Mouse (Mus musculus) intestine, postnatal 0 days (tissue): ENCODE data around the gene Tnfaip2. TPM values are rescaled to one million over a fixed set of nuclear protein-coding genes. Genes with fewer than 3 reads are reported as not detected.

Source experiments
- ATAC-seq: fragments of 200-750 bp; cut with Nextera tagmentation; 2 replicates; pipeline ENCODE4 v1.8.0; 2017; ENCODE audit warnings: mild to moderate bottlenecking, moderate TSS enrichment, moderate library complexity
- H3K27ac ChIP-seq: fragments of 300-500 bp; sonication (generic); 2 replicates; pipeline ENCODE4 v1.5.1; 2014; ENCODE audit warnings: mild to moderate bottlenecking, low read depth, low read length, moderate library complexity
- H3K27me3 ChIP-seq: fragments of 300-500 bp; sonication (generic); replicated peaks from 2 replicates; pipeline ENCODE4 v1.6.1; 2014; ENCODE audit warnings: low read length, mixed read lengths; ENCODE audit not compliant: control insufficient read depth, insufficient read depth
- H3K36me3 ChIP-seq: fragments of 300-500 bp; sonication (generic); 2 replicates; pipeline ENCODE4 v1.6.1; 2014; ENCODE audit warnings: mild to moderate bottlenecking, moderate library complexity; ENCODE audit not compliant: control insufficient read depth, insufficient read depth
- H3K4me1 ChIP-seq: fragments of 300-500 bp; sonication (generic); replicated peaks from 2 replicates; pipeline ENCODE4 v1.6.1; 2014; ENCODE audit warnings: antibody characterized with exemption, low read length, mixed read lengths; ENCODE audit not compliant: control insufficient read depth, insufficient read depth
- H3K4me2 ChIP-seq: fragments of 300-500 bp; sonication (generic); replicated peaks from 2 replicates; pipeline ENCODE4 v1.6.1; 2014; ENCODE audit warnings: low read depth, mild to moderate bottlenecking, moderate library complexity
- H3K4me3 ChIP-seq: fragments of 300-500 bp; sonication (generic); 2 replicates; pipeline ENCODE4 v1.5.1; 2014; ENCODE audit warnings: low read depth, low read length
- H3K9ac ChIP-seq: fragments of 300-500 bp; sonication (generic); 2 replicates; pipeline ENCODE4 v1.6.1; 2014; ENCODE audit warnings: mild to moderate bottlenecking, low read depth, low read length
- H3K9me3 ChIP-seq: fragments of 300-500 bp; sonication (generic); 2 replicates; pipeline ENCODE4 v1.6.1; 2016; ENCODE audit warnings: mixed run types; ENCODE audit not compliant: control insufficient read depth
- CTCF ChIP-seq: sonication (generic); IDR thresholded peaks from 2 replicates; pipeline ENCODE4 v1.5.1; 2016; ENCODE audit warnings: low read depth, mild to moderate bottlenecking, control low read depth, antibody characterized with exemption, moderate library complexity
- WGBS: fragments of 180-500 bp; shearing (Covaris S2); extraction: QIAGEN DNeasy Blood & Tissue Kit; methylation state at CpG from one replicate; pipeline ENCODE4 v1.1.7; 2014; 5-methylcytosine and 5-hydroxymethylcytosine counted together
- polyA plus RNA-seq: library from polyadenylated mRNA; unstranded; fragments of >200 nt; fragmentation: Nextera tagmentation; extraction: Ambion mirVana; gene quantifications from 2 replicates; pipeline ENCODE4 v1.2.1, GENCODE M21; 2015

Tnfaip2 gene
- polyA plus RNA-seq, 1 experiment from 2014 or later = 10.8 TPM

- Histone ChIP-seq H3K36me3 (no peaks in the 10 kb centered on the region; the same call in 1 of the 2 replicates), H3K4me2 (no peak overlapping the region), H3K27me3 (peaks cover 83% of the 10 kb centered on the region)
Observed at GRCm38 (mm10) chr12:111447350-111447749, 5.1 kb downstream of the Tnfaip2 start.

DNA sequence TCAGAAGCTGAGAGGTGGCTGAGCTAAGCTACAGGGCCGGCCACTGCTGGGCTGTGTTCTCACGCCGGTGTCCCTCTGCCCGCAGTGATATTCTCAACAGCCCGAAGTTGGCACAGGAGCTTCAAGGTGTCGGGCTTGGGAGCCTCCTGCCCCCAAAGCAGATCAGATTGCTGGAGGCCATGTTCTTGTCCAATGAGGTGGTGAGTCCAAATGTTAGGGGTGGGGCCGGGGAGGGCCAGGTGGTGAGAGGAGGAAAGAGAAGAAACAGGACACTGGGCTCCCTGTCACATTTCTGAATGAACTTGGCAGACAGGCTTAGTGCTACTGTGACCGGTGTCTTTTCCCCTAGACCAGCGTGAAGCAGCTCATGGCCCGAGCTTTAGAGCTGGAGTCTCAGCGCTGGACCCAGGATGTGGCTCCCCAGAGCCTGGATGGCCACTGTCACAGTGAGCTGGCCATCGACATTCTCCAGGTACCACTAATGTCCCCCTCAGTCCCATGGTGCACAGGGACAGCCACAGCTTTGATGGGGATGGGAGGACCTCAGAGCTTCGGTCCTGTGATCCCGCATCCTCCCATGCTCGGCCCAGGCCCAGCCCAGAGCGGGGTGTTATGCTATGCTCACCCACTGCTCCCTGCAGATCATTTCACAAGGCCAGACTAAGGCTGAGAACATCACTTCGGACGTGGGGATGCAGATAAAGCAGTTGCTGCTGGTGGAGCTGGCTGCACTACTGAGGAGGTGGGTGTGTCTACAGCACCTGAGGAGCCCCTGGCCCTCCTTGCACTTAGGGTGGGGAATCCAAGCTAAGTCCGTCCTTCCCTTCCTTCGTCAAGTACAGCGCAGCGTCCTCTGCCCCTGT is 5.9 kb downstream of the Tnfaip2 start:
- no peaks in the 10 kb centered on the region for H3K4me1 ChIP-seq
- no peak for ATAC-seq
- H3K27ac ChIP-seq = no peak overlapping the region
- no peaks in the 10 kb centered on the region for H3K9me3 ChIP-seq
- no peak for TF ChIP-seq CTCF
- 40% methylated on average over 22 of the region's 22 CpGs for WGBS
- no peak overlapping the region for H3K4me2 ChIP-seq
- H3K27me3 ChIP-seq = peaks cover 75% of the 10 kb centered on the region
- no peak overlapping the region for H3K4me3 ChIP-seq
- H3K9ac ChIP-seq = no peak overlapping the region
- H3K36me3 ChIP-seq = no peaks in the 10 kb centered on the region; the same call in 1 of the 2 replicates

More at GRCm38 (mm10) chr12:111447350-111447749, 5.1 kb downstream of the Tnfaip2 start:
- Histone ChIP-seq H3K9ac (no peak overlapping the region), H3K27ac (no peak overlapping the region), H3K4me3 (no peak overlapping the region), H3K9me3 (no peaks in the 10 kb centered on the region), H3K4me1 (peaks cover 3% of the 10 kb centered on the region; the same call in 1 of the 2 replicates)
- ATAC-seq = no peak
- WGBS = 49% methylated on average over 9 of the region's 9 CpGs
- no peak for TF ChIP-seq CTCF

- ATAC-seq = no peak
- Histone ChIP-seq H3K27me3 (peaks cover 65% of the 10 kb centered on the region), H3K9ac (no peak overlapping the region), H3K27ac (no peak overlapping the region), H3K9me3 (no peaks in the 10 kb centered on the region), H3K4me2 (no peak overlapping the region), H3K36me3 (no peaks in the 10 kb centered on the region; the same call in 1 of the 2 replicates), H3K4me1 (no peaks in the 10 kb centered on the region), H3K4me3 (no peak overlapping the region)
- 15% methylated on average over 13 of the region's 14 CpGs for WGBS
- TF ChIP-seq CTCF = no peak
Observed at GRCm38 (mm10) chr12:111448931-111449705, 6.8 kb downstream of the Tnfaip2 start.

GRCm38 (mm10) chr12:111450359-111450758 is 8.1 kb downstream of the Tnfaip2 start:
- no peak overlapping the region; the same call in 1 of the 2 replicates for H3K4me2 ChIP-seq
- ATAC-seq = no peak
- WGBS = 47% methylated on average over 6 of the region's 6 CpGs
- no peaks in the 10 kb centered on the region; the same call in 1 of the 2 replicates for H3K36me3 ChIP-seq
- H3K27ac ChIP-seq = no peak overlapping the region
- H3K9me3 ChIP-seq = no peaks in the 10 kb centered on the region
- TF ChIP-seq CTCF = no peak
- H3K4me1 ChIP-seq = no peaks in the 10 kb centered on the region; the same call in 1 of the 2 replicates
- no peak overlapping the region for H3K4me3 ChIP-seq
- H3K9ac ChIP-seq = no peak overlapping the region
- H3K27me3 ChIP-seq = peaks cover 53% of the 10 kb centered on the region

DNA sequence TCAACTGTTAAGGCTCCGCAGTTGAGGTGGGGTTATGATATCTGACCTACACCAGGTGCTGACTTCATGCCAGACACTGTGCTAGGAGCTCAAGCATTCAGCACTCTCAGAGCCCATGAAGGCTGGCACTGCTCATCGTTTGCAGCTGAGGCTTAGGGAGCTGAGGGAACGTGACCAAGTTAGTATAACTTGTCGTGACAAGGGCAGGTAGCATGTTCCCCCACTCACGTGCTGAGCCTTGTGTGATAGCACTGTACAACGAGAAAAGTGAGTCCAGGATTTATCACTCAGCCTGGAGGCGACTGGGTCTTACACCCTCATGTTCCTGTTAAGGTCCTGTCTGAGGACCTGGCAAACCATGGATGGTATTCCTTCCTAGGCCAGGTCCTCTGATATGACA is 9.3 kb downstream of the Tnfaip2 start:
- H3K4me1 ChIP-seq = no peaks in the 10 kb centered on the region; the same call in 1 of the 2 replicates

DNA sequence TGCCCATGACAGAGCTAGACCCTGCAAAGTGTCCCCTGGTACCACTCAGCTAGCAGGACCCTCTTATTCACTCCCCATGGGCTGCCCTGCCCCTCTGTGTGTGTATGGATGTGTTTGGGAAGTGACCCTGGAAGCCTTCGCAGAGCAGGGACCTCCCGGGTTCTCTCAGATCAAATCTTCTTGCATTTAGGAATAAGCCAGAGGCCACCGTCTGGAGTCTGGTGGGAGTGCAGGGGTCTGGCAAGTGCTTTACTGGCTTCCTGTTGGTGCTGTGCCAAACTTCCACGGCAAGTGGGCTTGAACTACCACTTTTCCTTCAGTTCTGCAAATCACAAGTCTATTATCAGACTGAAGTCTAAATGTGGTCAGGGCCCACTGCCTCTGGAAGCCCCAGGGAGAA is 11.8 kb downstream of the Tnfaip2 start:
- Histone ChIP-seq H3K4me3 (no peak overlapping the region), H3K4me1 (no peaks in the 10 kb centered on the region; the same call in 1 of the 2 replicates), H3K27ac (no peak overlapping the region), H3K4me2 (no peak overlapping the region), H3K27me3 (peaks cover 25% of the 10 kb centered on the region; the same call in 1 of the 2 replicates), H3K9ac (no peak overlapping the region), H3K9me3 (no peaks in the 10 kb centered on the region), H3K36me3 (no peaks in the 10 kb centered on the region; the same call in 1 of the 2 replicates)
- TF ChIP-seq CTCF = peak; percentile 39
- no peak for ATAC-seq
- 37% methylated on average over 4 of the region's 4 CpGs for WGBS

More for the DNA sequence above, 9.3 kb downstream of the Tnfaip2 start:
- Histone ChIP-seq H3K9me3 (no peaks in the 10 kb centered on the region), H3K36me3 (no peaks in the 10 kb centered on the region; the same call in 1 of the 2 replicates), H3K4me2 (no peak overlapping the region), H3K4me3 (no peak overlapping the region), H3K9ac (no peak overlapping the region), H3K27me3 (peaks cover 43% of the 10 kb centered on the region), H3K27ac (no peak overlapping the region)
- no peak for TF ChIP-seq CTCF
- WGBS = 80% methylated on average over 7 of the region's 7 CpGs
- ATAC-seq = no peak
